Mouse (Mus musculus) neural tube, embryonic 11.5 days (tissue): ENCODE measurements around the gene Pdlim7. TPM values are rescaled to one million over a fixed set of nuclear protein-coding genes. Genes with fewer than 3 reads are reported as not detected.

ENCODE experiments used
- ATAC-seq: fragments of 200-750 bp; cut with Nextera tagmentation; 2 replicates; pipeline ENCODE4 v1.8.0; 2017; ENCODE audit warnings: moderate number of reproducible peaks, mild to moderate bottlenecking, moderate TSS enrichment, moderate library complexity; ENCODE audit not compliant: insufficient read depth, low FRiP score, low TSS enrichment
- DNase-seq: peaks from one replicate; pipeline ENCODE4 v3.0.0-alpha.2; 2015; ENCODE audit warnings: low spot score
- H3K27ac ChIP-seq: fragments of 300-500 bp; sonication (generic); 2 replicates; pipeline ENCODE4 v1.5.1; 2014; ENCODE audit warnings: low read depth, mild to moderate bottlenecking, low read length
- H3K27me3 ChIP-seq: fragments of 300-500 bp; sonication (generic); 2 replicates; pipeline ENCODE4 v1.6.1; 2014; ENCODE audit warnings: mild to moderate bottlenecking, low read length, mixed read lengths; ENCODE audit not compliant: control insufficient read depth, insufficient read depth
- H3K36me3 ChIP-seq: fragments of 300-500 bp; sonication (generic); 2 replicates; pipeline ENCODE4 v1.6.1; 2014; ENCODE audit warnings: mild to moderate bottlenecking, low read length, moderate library complexity, mixed read lengths; ENCODE audit not compliant: control insufficient read depth, insufficient read depth
- H3K4me1 ChIP-seq: fragments of 300-500 bp; sonication (generic); 2 replicates; pipeline ENCODE4 v1.6.1; 2014; ENCODE audit warnings: low read length, mixed read lengths; ENCODE audit not compliant: control insufficient read depth, insufficient read depth
- H3K4me2 ChIP-seq: fragments of 300-500 bp; sonication (generic); 2 replicates; pipeline ENCODE4 v1.6.1; 2014; ENCODE audit warnings: low read depth, mild to moderate bottlenecking, moderate library complexity
- H3K4me3 ChIP-seq: fragments of 300-500 bp; sonication (generic); 2 replicates; pipeline ENCODE4 v1.5.1; 2014; ENCODE audit warnings: low read depth, low read length
- H3K9ac ChIP-seq: fragments of 300-500 bp; sonication (generic); 2 replicates; pipeline ENCODE4 v1.6.1; 2014; ENCODE audit warnings: mild to moderate bottlenecking, low read length
- H3K9me3 ChIP-seq: fragments of 300-500 bp; sonication (generic); 2 replicates; pipeline ENCODE4 v1.6.1; 2016; ENCODE audit warnings: low read length; ENCODE audit not compliant: control insufficient read depth
- WGBS: fragments of 180-500 bp; shearing (Covaris S2); extraction: QIAGEN DNeasy Blood & Tissue Kit; methylation state at CpG from one replicate; pipeline ENCODE4 v1.1.7; 2014; 5-methylcytosine and 5-hydroxymethylcytosine counted together
- polyA plus RNA-seq: library from polyadenylated mRNA; unstranded; fragments of >200 nt; fragmentation: Nextera tagmentation; extraction: Ambion mirVana; gene quantifications from 2 replicates; pipeline ENCODE4 v1.2.1, GENCODE M21; 2014

Pdlim7 gene
- 165 and 172 TPM in 2 replicates for polyA plus RNA-seq

- Histone ChIP-seq H3K4me3 (peak within 1 kb of the TSS; percentile 73), H3K36me3 (peaks cover 8% of the 10 kb centered on the region; the same call in 1 of the 2 replicates), H3K27me3 (no peaks in the 10 kb centered on the region), H3K9me3 (no peaks in the 10 kb centered on the region), H3K4me1 (peaks cover 28% of the 10 kb centered on the region), H3K9ac (peak within 1 kb of the TSS; percentile 90), H3K27ac (peak within 1 kb of the TSS; percentile 56), H3K4me2 (peak within 1 kb of the TSS; percentile 99)
- ATAC-seq (peak; percentile 72), DNase-seq (peak; percentile 91)
- WGBS, result 1% methylated on average over 55 of the region's 55 CpGs
Observed at GRCm38 (mm10) chr13:55513111-55513748, at the start of gene Pdlim7. TSS of gene Pdlim7 (minus strand) at chr13:55513676.

GRCm38 (mm10) chr13:55557499-55557898 lies 44.0 kb upstream of the Pdlim7 start:
- H3K9me3 ChIP-seq, result no peaks in the 10 kb centered on the region
- DNase-seq (no peak), ATAC-seq (no peak)
- no peak overlapping the region for H3K9ac ChIP-seq
- H3K4me3 ChIP-seq, result no peak overlapping the region
- no peak overlapping the region for H3K27ac ChIP-seq
- peaks cover 8% of the 10 kb centered on the region for H3K36me3 ChIP-seq
- H3K4me2 ChIP-seq, result no peak overlapping the region
- 83% methylated on average over 6 of the region's 6 CpGs for WGBS
- H3K4me1 ChIP-seq, result no peaks in the 10 kb centered on the region
- H3K27me3 ChIP-seq, result no peaks in the 10 kb centered on the region

- ATAC-seq (no peak), DNase-seq (no peak)
- Histone ChIP-seq H3K4me1 (no peaks in the 10 kb centered on the region), H3K9me3 (no peaks in the 10 kb centered on the region), H3K27ac (no peak overlapping the region), H3K27me3 (no peaks in the 10 kb centered on the region), H3K4me2 (no peak overlapping the region), H3K9ac (no peak overlapping the region), H3K4me3 (no peak overlapping the region), H3K36me3 (peaks cover 8% of the 10 kb centered on the region)
- 95% methylated on average over 9 of the region's 9 CpGs for WGBS
Observed at GRCm38 (mm10) chr13:55555921-55556320, 42.4 kb upstream of the Pdlim7 start.

- WGBS, result 92% methylated on average over 15 of the region's 15 CpGs
- no peak overlapping the region for H3K4me3 ChIP-seq
- no peaks in the 10 kb centered on the region for H3K9me3 ChIP-seq
- H3K9ac ChIP-seq, result no peak overlapping the region
- DNase-seq (no peak), ATAC-seq (no peak)
- H3K4me2 ChIP-seq, result no peak overlapping the region
- H3K36me3 ChIP-seq, result peaks cover 17% of the 10 kb centered on the region
- no peaks in the 10 kb centered on the region for H3K27me3 ChIP-seq
- H3K4me1 ChIP-seq, result no peaks in the 10 kb centered on the region
- no peak overlapping the region for H3K27ac ChIP-seq
Observed at GRCm38 (mm10) chr13:55549061-55549460, 35.6 kb upstream of the Pdlim7 start.

- no peaks in the 10 kb centered on the region for H3K27me3 ChIP-seq
- WGBS, result 91% methylated on average over 5 of the region's 5 CpGs
- DNase-seq (no peak), ATAC-seq (no peak)
- H3K9ac ChIP-seq, result no peak overlapping the region
- no peaks in the 10 kb centered on the region for H3K4me1 ChIP-seq
- H3K9me3 ChIP-seq, result no peaks in the 10 kb centered on the region
- H3K36me3 ChIP-seq, result peaks cover 19% of the 10 kb centered on the region
- H3K4me3 ChIP-seq, result no peak overlapping the region
- H3K4me2 ChIP-seq, result no peak overlapping the region
- H3K27ac ChIP-seq, result no peak overlapping the region
Observed at GRCm38 (mm10) chr13:55548426-55548825, 35.0 kb upstream of the Pdlim7 start.

- Histone ChIP-seq H3K4me1 (no peaks in the 10 kb centered on the region), H3K9me3 (no peaks in the 10 kb centered on the region), H3K27me3 (no peaks in the 10 kb centered on the region), H3K36me3 (peaks cover 19% of the 10 kb centered on the region), H3K27ac (no peak overlapping the region), H3K4me3 (no peak overlapping the region), H3K4me2 (no peak overlapping the region), H3K9ac (no peak overlapping the region)
- WGBS, result 85% methylated on average over 2 of the region's 2 CpGs
- ATAC-seq (no peak), DNase-seq (no peak)
Observed at GRCm38 (mm10) chr13:55547916-55548315, 34.4 kb upstream of the Pdlim7 start.

- WGBS, result 93% methylated on average over 6 of the region's 6 CpGs
- Histone ChIP-seq H3K9ac (no peak overlapping the region), H3K36me3 (peaks cover 33% of the 10 kb centered on the region), H3K27me3 (no peaks in the 10 kb centered on the region), H3K27ac (no peak overlapping the region), H3K4me2 (no peak overlapping the region), H3K4me3 (no peak overlapping the region), H3K4me1 (no peaks in the 10 kb centered on the region), H3K9me3 (no peaks in the 10 kb centered on the region)
- DNase-seq (no peak), ATAC-seq (no peak)
Observed at GRCm38 (mm10) chr13:55544792-55545191, 31.3 kb upstream of the Pdlim7 start.

- no peak for ATAC-seq
- Histone ChIP-seq H3K4me1 (no peaks in the 10 kb centered on the region), H3K27me3 (no peaks in the 10 kb centered on the region), H3K4me3 (no peak overlapping the region), H3K9ac (no peak overlapping the region), H3K4me2 (no peak overlapping the region), H3K36me3 (peaks cover 31% of the 10 kb centered on the region), H3K27ac (no peak overlapping the region), H3K9me3 (no peaks in the 10 kb centered on the region)
- no peak for DNase-seq
- WGBS, result 91% methylated on average over 8 of the region's 8 CpGs
Observed at GRCm38 (mm10) chr13:55543447-55543846, 30.0 kb upstream of the Pdlim7 start.

- H3K4me2 ChIP-seq, result no peak overlapping the region
- H3K36me3 ChIP-seq, result peaks cover 31% of the 10 kb centered on the region
- H3K27me3 ChIP-seq, result no peaks in the 10 kb centered on the region
- no peak for DNase-seq
- no peak overlapping the region for H3K9ac ChIP-seq
- no peaks in the 10 kb centered on the region for H3K4me1 ChIP-seq
- no peaks in the 10 kb centered on the region for H3K9me3 ChIP-seq
- 96% methylated on average over 4 of the region's 4 CpGs for WGBS
- no peak overlapping the region for H3K27ac ChIP-seq
- H3K4me3 ChIP-seq, result no peak overlapping the region
- ATAC-seq, result no peak
Observed at GRCm38 (mm10) chr13:55542891-55543290, 29.4 kb upstream of the Pdlim7 start.
